Mouse (Mus musculus): ENCODE data around the gene Dcaf4. TPM values are rescaled to one million over a fixed set of nuclear protein-coding genes. Genes with fewer than 3 reads are reported as not detected.

Dcaf4 gene
- polyA plus RNA-seq, 1 experiment: 9.3 TPM

DNA sequence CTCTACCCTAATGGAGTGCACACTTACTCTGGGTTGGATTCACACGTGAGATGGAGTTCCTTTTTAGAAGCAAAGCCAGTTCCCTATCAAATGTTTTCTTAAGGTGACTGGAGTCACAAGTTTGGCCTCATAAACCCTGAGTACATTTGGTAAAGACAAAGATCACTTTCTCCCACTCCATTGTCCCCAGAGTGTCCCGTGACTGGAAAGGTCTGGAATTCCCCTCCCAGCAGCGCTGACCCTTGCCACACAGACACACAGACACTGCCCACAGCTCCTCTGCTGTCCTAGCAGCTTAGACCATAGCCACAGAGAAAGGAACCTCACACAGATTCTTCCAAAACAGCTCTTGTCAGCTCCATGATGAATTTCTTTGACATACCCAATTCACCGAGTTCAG lies 61.8 kb downstream of the Dcaf4 start:
- peaks cover 30% of the 10 kb centered on the region; the same call in 1 of the 2 replicates for H3K4me1 ChIP-seq (ENCODE audit: control insufficient read depth, insufficient read depth, insufficient read length, low read length)
- H3K27me3 ChIP-seq (ENCODE audit: control insufficient read depth, insufficient read depth, low read length): no peaks in the 10 kb centered on the region
- no peak for TF ChIP-seq CTCF (IDR thresholded peaks at IDR 0.05; ENCODE audit: extremely low read depth, insufficient read length, insufficient replicate concordance, low read depth, low read length)
- WGBS: 52% methylated on average over 4 of the region's 4 CpGs
- H3K4me3 ChIP-seq (ENCODE audit: low read depth, low read length): no peak overlapping the region
- peak overlapping the region; percentile 23; the same call in 1 of the 2 replicates for H3K27ac ChIP-seq (ENCODE audit: insufficient read depth, low read depth, low read length)
- H3K36me3 ChIP-seq (ENCODE audit: control insufficient read depth, insufficient read depth, low read length): peaks cover 23% of the 10 kb centered on the region

DNA sequence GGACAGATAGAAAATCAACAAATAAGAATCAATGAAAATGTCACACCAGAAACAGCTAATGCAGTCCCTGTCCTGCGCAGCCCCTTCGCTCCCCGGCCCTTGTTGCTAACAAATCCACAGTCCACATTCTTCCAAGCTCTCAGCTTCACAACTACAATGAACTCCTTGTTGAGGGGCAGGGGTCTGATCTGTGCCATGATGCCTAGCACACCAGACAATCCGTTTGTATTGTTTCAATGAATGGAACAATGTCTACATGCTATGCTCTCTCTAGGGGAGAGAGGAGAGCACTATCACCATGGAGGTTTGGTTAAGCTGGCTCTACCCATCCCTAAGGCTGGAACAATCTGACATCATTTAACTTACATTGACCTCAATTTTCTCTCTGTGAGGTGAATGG lies 62.5 kb downstream of the Dcaf4 start:
- Histone ChIP-seq H3K4me3 (ENCODE audit: low read depth, low read length) (no peak overlapping the region), H3K4me1 (ENCODE audit: control insufficient read depth, insufficient read depth, insufficient read length, low read length) (peaks cover 31% of the 10 kb centered on the region; the same call in 1 of the 2 replicates), H3K27me3 (ENCODE audit: control insufficient read depth, insufficient read depth, low read length) (no peaks in the 10 kb centered on the region), H3K36me3 (ENCODE audit: control insufficient read depth, insufficient read depth, low read length) (peaks cover 25% of the 10 kb centered on the region), H3K27ac (ENCODE audit: insufficient read depth, low read depth, low read length) (0 out of 2 replicates have a peak overlapping the region, but pooled peaks have one; percentile 2)
- 95% methylated on average over 4 of the region's 4 CpGs for WGBS
- TF ChIP-seq POLR2A (IDR thresholded peaks at IDR 0.05; ENCODE audit: low read depth, low read length) (no peak), CTCF (IDR thresholded peaks at IDR 0.05; ENCODE audit: extremely low read depth, insufficient read length, insufficient replicate concordance, low read depth, low read length) (no peak)

DNA sequence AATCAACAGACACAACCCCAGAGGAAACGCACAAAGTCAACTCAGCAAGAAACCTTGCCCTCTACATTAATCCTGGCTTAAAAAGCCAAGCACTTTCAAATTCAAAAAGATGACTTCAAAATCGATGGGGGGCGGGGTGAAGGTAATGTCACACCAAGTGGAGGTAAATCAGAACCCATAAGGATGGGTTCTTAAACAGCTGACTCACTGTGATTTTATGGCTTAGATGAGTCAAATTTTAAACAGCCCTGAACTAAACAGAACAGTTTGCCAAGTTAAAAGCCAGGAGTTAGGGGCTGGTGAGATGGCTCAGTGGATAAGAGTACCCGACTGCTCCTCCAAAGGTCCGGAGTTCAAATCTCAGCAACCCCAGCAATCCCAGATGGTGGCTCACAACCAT lies 66.4 kb downstream of the Dcaf4 start:
- peaks cover 17% of the 10 kb centered on the region; the same call in 1 of the 2 replicates for H3K4me1 ChIP-seq (ENCODE audit: control insufficient read depth, insufficient read depth, insufficient read length, low read length)
- no peak overlapping the region for H3K4me3 ChIP-seq (ENCODE audit: low read depth, low read length)
- 75% methylated on average over 5 of the region's 5 CpGs for WGBS
- H3K27me3 ChIP-seq (ENCODE audit: control insufficient read depth, insufficient read depth, low read length): no peaks in the 10 kb centered on the region
- H3K27ac ChIP-seq (ENCODE audit: insufficient read depth, low read depth, low read length): no peak overlapping the region
- peaks cover 45% of the 10 kb centered on the region for H3K36me3 ChIP-seq (ENCODE audit: control insufficient read depth, insufficient read depth, low read length)
- TF ChIP-seq CTCF (IDR thresholded peaks at IDR 0.05; ENCODE audit: extremely low read depth, insufficient read length, insufficient replicate concordance, low read depth, low read length) (no peak), POLR2A (IDR thresholded peaks at IDR 0.05; ENCODE audit: low read depth, low read length) (no peak)

Other genes with a start within 250 kb of the Dcaf4 start
- 1.7 and 10.0 TPM in 2 replicates for gene Dpf3, start 32.8 kb upstream of the Dcaf4 start, polyA plus RNA-seq (2012; rRNA removed)
- 24.0 and 54.4 TPM in 2 replicates for gene Zfyve1, start 76.8 kb downstream of the Dcaf4 start, polyA plus RNA-seq (2012; rRNA removed)
- gene Rbm25, start 110.8 kb downstream of the Dcaf4 start, polyA plus RNA-seq (2012; rRNA removed): 3.3 and 12.0 TPM in 2 replicates
- 16.6 and 35.2 TPM in 2 replicates for gene Psen1, start 167.7 kb downstream of the Dcaf4 start, polyA plus RNA-seq (2012; rRNA removed)
- 6.7 and 11.7 TPM in 2 replicates for gene Papln, start 243.2 kb downstream of the Dcaf4 start, polyA plus RNA-seq (2012; rRNA removed)